Mouse (Mus musculus) cerebellum, adult 18-20 months (tissue): ENCODE results near the gene Tnp2.
A peak's percentile ranks its signal among the peaks of the same experiment; 100 is the strongest.

ENCODE experiments used
- DNase-seq, 2 experiments: peaks; one replicate each; pipeline ENCODE4 v3.0.0; 2021

Gene Tnp2

DNA sequence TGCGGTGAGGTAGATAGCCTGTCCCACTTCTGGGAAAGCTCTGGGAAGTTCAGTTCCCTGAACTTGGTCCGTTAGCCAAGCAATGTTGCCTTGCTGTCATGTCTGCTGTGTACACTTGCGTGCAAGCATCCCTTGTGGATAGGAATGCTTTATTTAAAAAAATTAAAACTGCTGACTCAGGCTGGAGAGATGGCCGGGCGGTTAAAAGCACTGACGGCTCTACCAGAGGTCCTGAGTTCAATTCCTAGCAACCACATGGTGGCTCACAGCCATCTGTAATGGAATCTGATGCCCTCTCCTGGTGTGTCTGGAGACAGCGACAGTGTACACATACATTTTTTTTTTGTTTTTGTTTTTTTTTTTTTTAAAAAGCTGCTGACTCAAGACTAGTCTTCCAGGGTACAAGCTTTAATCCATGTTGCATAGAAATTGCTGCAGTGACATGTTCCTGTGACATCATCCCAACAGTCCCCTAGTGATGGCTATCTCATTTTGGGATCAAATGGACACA lies 857 bp downstream of the Tnp2 start:
- no peak for DNase-seq

DNA sequence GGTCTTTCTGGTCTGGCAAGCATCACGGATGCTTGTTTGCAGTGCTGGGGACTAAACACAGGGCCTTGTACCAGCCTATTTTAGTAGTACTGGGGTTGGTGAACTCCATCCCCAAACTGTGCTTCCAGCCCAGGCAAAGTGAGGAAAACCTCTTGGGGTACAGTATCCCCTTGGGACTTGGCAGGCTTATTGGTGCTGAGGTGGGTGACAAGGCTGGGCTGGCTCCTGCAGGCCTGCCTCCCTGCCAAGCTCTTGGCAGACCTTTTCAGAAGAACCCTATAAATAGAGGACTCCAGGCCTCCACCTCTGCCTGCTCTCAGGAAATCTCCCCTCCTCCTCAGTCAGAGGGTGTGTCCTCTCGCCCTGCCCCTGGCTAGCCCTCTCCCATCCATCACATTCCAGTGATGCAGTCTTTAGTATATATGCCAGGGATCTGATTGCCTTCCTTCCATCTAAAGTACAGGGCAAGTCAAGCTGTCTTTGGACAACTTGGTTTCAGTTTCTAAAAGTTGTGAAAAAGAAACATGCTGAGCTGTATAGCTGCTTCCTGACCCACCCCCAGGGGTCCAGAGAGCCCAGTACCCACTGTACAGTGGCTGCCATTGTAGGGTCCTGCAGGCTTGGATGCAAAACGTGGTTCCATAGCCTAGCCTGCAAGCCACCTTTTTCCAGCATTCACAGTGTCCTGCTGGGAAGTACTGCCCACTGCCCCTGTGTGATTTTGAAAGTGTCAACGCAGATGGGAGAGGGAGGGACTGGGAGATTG lies 1.5 kb downstream of the Tnp2 start:
- DNase-seq = no peak

DNA sequence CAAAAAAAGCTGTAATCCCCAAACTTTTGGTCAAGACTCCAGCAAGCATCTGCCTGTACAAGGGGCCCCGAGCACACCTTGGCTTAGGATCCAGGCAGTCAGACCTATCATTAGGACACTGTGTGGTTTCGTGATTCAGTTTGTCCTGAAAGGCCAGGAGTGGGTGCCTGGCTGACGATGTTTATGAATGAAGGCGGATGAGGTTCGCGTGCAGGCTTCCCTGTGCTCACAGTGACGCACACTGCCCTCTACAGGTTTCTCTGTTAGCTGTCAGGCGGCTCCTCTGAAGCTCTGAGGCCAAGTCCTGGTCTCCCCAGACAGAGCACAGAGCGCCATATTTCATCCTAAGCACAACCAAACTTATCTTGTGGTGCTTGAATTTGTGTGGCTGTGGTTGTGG lies 2.2 kb downstream of the Tnp2 start:
- DNase-seq = peak; percentile 84 to 91

DNA sequence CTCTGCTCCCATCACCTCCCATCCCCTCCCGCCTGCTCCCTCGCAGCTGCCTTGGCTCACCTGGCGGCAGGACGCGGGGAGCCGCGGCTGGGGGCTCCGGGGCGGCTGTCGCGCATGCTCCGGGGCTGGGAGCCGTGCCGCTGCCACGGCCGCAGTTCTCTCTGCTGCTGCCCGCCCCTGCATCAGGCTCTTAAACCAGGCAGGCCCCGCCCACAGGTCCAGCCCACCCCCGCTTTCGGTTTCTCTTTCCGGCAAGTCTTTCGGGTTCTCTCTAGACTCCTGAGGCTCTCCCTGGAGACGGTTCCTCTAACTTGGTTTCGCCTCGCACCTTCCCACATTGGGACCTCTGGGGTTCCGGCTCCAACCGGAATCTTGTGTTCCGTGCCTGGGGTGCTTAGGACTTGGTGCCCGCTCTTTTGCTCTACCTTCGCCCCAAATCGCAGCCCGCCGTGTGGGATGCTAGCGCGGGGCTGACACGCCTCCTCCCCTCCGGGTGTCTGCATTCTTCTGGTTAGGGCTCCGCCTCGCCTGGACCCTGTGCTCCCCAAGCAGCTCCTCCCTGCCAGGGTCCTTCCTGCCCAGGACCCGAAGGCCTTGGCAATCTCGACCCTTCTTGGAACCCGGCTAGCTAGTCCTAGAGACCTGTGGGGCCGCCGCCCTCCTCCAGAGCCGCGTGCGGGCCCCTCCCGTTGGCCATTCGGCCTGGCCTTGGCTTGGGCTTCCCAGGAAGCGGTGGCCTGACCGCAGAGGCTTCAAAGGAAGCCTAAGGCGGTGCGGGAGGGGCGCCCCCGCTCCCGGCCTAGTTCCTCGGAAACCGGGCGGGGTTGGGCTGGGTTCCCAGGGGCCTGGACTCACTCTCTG lies 2.9 kb downstream of the Tnp2 start, which contains the start of gene Socs1:
Gene Socs1, minus strand, starts transcription at position 166 of the 861 bp plus-strand sequence.
- DNase-seq = peak; percentile 71 to 73

DNA sequence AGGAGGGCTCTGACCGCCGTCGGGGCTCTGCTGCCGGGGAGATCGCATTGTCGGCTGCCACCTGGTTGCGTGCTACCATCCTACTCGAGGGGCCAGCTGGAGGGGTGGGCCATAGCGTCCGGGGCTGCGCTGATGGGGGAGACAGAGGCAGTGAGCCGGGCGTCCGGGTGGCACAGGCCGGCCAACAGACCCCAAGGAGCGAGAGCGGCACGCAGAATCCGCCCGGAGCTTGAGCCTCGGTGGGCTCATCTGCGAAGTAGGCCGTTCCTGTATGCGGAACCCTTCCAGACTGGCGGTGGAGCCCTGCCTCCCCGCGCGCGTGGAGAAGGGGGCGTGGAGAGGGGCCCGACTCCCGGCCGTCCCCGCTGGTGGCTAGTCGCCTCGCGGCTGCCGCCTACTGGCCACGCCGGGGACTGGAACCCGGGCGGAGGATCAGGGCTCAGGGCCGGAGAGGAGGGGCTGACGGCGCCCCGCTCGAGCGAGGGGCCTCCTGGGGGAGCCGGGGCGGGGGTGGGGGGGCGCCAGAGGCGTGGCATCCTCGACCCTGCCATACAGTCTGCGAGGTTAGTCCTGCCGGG lies 3.6 kb downstream of the Tnp2 start:
- peak; percentile 85 to 91 for DNase-seq

DNA sequence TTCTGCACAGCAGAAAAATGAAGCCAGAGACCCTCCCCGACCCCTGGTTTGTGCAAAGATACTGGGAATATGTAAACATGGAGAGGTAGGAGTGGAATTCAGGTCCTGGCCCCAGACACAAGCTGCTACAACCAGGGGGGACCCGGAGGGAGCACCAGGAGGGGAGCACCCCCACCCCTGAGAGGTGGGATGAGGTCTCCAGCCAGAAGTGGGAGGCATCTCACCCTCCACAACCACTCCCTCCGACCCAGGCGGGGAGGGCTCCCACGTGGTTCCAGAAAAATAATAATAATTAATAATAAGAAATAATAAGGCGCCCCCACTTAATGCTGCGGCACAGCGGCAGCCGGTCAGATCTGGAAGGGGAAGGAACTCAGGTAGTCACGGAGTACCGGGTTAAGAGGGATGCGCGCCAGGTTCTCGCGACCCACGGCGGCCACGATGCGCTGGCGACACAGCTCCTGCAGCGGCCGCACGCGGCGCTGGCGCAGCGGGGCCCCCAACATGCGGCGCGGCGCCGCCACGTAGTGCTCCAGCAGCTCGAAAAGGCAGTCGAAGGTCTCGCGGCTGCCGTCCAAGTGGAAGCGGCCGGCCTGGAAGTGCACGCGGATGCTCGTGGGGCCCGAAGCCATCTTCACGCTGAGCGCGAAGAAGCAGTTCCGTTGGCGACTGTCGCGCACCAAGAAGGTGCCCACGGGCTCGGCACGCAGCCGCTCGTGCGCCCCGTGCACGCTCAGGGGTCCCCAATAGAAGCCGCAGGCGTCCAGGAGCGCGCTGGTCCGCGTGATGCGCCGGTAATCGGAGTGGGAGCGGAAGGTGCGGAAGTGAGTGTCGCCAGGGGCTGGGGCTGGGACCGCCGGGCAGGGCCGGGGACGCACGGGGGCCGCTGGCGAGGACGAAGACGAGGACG lies 4.3 kb downstream of the Tnp2 start:
- DNase-seq = peak; percentile 32 to 50

DNA sequence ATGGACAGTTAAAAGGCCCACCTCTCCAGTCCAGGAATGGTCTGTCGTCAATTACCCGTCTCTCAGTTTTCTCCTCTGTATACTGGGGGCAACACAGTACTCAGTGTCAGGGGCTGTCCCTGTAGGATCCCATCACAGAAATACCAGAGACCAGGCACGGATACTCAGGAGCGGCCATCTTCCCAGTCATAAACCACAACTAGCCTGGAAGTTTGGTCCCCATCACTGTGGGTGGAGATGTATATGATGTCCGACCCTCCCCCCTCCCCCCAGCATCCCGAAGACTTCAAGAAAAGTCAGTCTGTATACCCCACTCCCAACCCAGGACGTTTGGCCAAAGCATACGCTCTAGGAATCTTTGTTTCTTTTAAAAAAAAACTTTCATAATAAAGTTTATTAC lies 5.0 kb downstream of the Tnp2 start:
- DNase-seq = no peak

DNA sequence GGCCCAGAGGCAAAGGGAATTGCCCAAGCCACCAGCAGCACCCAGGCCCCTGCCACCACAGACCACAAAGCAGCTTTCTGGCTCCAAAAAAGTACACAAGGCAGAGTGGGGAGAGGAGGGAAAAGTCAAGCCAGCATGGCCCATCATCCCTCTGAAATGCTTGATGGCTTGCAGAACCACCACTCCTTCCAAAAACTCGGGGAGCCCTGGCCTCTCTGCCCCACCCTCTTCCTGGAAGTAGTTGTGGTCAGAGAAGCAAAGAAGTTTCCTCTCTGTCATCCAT lies 5.4 kb downstream of the Tnp2 start:
- no peak for DNase-seq

DNA sequence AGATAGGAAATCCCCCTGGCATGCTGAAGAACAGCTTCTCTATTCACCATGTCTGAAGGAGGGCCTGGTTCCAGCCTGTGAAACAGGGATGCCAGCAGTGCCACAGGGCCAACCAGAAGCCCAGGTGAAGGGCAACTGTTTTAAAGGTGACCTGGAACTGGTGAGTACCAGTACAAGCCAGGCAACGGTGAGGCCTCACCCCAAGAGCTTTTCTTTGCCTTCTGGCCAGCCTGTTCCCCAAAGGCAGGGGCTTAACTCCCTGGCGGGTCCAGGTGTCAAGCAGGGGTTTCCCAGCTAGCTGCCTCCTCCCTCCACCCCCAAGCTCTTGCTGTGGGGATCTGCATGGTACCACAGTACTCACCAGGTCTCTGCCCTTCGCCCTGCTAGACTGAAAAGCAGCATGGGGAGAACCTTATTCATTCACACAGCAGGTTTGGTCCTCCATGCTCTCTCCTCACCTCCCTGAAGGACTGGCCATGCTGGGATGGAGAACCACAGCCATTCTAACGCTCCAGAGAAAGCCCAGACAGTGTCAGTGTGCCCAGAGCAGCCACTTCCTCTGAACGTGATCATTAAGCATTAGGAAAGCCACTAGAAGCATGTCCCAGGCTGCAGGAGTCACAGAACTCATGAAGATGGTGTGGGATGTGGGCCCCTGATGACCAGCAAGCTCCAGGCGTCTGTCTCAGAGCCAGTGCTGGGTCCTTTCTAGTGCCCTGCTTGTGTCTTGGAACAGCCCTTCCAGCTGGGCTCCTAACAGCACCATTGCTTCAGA lies 5.9 kb downstream of the Tnp2 start:
- DNase-seq = no peak

DNA sequence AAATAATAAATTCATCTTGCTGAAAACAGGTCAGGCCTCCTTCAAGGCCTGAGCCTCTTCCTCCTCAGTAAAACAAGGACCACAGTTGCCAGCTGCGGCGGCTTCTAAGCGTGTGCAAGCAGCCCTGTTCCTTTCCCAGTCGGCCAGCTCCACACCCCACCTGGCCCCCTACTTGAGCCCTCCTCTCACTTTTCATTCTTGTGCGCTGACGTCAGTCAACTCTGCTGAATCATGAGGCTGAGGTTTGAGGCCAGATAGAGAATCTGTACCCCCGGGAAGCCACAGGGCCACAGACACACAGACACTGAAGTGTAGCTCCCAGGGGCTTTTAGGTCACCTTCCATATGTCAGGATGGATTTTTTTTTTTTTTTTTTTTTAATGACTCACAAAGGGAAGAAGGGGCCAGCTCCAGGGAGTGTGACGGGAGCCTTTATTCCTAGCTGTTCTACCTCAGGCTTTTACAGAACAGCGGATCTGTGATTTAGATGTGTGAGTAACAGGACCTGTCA lies 6.5 kb downstream of the Tnp2 start:
- DNase-seq = no peak

DNA sequence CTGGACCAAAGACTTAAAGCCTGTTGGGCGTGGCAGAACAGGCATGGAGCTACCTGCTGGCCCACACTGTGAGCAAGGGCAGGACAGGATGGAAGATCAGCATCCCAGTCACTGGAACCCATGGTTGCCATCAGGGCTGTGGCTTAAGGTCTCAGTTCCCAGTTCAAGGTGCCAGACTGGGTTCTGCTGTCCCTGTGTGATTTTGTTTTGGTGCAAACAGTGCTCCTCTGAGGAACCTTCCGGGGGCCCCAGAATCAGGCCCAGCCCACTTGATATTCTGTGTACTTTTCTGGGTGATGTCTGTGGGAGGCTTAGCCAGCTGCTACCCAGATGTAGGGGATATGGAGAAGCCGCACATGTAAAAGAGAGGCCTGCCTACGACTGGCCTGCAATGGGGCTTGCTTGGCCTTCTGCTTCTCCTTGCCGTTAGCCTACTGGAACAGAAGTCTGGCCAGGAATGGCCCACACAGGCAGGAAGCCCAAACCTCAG lies 7.8 kb downstream of the Tnp2 start:
- no peak for DNase-seq

DNA sequence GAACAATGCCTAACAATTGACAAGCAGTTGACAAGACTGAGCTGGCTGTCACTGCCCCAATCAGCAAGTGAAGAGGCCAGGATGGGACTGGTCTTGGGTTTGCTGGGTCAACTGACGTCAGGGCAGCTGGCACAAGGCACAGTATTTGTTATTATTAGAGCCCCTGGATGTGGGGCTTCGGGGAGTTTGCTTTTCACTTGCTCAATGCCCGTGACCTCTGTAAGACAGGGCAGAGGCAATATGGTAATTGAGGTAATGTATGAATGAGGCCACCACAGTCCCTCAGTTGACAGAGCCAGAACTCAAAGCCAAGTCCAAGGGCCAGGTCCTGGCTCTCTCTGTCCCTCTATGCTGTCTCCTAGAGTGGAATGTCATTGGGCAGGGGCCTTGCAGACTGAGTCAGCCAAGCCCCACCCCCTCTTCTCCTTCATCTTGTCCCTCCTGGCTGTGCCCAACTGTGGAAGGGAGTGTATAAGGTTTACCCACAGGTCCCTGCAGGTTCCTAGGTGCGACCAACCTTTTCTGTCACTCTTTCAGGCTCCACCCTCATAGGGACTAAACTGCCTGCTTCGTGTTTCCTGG lies 10.8 kb downstream of the Tnp2 start:
- no peak for DNase-seq

DNA sequence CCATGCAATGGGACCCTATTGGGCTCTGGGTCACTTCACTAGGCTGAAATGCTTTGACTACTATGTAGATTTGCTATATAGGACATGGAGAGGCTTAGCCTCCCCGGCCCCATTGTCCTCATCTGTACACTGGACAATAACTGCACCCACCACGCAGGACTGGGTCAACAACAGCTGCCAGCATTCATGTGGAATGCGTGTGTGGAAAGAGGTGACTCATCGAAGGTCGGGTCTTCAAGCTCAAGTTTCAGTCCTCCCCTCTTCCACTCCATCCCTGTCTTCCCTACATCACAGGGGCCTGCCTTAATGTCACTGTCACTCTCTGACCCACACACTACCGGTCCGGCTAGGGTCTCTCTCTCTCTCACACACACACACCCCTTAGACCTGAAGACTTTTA lies 12.1 kb downstream of the Tnp2 start:
- no peak for DNase-seq

DNA sequence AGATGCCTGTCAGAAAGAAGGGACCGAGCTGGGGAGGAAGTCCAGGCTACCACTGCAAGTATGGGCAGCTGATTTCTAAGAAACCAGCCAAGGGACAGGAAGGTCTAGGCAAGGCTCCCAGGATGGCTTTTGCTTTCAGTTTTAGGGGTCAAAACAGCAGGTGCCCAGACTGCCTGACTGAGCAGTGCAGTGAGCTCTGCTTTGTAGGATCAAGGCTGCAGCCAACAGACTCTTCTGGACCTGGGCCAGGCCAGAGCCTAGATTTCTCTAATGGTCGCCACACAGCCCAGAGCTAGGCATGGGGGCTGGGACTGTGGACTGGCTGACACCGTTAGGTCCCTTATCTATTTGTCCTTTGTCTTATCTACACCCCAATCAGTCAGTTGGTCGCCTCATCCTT lies 13.7 kb downstream of the Tnp2 start:
- no peak for DNase-seq

DNA sequence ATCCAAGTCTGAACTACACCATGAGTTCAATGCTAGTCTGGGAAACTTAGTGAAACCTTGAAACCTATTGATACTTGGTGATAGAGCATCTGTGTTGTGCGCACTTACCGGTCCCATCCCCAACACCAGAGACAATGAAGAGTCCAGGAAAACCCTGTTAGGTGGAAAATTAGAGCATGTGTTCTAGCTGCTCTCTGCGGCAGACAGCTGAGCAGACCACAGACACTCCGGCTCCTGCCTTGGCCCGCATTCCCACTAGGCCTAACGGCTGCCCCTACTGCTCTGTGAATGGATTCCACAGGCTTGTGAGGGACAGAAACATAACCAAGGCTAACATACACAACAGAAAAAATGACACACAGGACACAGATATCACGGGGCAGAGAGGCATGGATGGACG lies 14.9 kb downstream of the Tnp2 start:
- DNase-seq = no peak

DNA sequence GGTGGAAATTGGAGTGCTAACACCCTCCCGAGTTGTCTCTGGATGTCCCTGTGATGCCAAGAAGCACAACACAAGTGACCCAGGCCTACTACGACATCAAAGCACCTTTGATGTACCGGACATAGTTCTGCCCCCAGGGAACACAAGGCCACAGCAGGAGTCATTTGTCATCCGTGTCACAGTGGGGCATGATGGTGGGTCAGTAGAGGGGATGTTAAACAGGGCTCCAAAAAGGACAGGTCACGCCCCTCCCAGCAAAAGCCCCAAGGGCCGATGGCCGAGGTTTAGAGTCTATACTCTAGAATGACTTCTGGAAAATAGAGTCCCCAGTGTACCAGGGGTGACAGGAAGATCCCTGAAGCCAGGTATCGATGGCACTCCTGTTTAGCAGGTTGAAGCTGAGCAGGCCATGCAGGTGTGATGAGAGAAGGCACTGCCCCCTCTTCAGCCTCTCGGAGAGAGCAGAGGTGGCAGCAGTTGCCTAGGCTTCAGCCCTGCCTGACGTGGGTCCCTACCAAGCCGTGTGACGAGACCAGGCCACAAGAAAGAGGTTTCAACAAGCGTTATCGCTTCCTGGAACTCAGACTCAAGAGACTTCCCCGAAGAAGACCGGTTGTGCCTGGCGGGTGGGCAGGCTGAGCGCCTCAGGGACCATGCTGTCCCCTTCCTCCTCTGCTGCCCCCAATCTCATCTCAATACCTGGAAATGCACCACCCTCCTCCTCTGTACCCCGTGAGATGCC lies 16.5 kb downstream of the Tnp2 start:
- DNase-seq = no peak

DNA sequence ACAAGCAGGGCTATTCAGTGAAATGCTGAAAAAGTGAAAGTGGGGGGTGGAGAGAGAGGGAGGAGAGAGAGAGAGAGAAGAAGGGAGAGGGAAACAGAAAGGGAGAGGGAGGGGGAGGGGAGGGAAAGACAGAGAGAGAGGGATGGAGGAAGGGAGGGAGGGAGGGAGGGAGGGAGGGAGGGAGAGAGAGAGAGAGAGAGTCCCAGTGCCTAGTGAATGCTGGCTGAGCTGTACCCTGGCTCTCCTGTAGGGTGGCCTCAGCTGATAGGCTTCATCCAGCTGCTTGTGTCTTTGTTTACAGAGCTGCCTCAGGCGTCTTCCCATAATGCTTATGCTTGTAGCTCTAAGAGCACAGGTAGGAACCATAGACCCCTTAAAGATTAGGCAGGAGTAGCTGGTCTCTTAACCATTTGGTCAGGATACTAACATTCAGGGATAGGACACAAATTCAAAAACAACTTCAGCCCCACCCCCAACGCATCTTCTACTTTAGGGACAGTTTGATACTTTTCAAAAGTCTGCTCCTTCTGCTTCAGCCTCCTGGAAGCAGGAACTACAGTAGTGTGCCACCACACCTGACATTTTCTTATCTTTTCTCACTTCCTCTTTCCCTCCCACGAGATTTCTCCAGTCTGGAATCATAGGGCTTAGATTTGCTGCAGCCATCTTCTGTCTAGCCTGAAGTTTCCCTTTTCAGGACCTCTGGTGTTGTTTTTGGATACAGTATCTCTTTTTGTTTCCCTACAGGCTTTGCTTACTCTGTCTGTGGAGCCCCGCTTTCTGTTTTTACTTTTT lies 17.7 kb downstream of the Tnp2 start:
- DNase-seq = no peak

DNA sequence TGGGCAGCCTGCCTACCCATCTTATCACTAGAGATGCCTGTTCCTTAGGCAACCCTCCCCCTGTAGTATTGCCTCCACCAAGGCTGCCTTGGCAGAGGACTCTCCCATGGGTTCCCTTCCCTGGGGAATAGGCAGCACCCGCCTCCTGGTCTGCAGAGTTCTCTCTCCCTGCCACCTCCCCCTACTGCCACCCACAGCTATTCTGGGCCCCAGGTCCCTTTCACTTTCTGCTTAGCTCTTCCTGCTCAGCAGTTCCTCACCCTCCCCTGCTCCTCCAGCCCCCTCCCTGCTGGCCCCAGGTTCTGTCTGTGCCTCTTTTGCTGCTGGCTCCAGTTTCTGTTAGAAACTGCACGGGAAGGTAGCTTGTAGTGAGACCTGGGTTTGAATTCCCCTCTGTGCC lies 18.8 kb downstream of the Tnp2 start:
- no peak for DNase-seq

DNA sequence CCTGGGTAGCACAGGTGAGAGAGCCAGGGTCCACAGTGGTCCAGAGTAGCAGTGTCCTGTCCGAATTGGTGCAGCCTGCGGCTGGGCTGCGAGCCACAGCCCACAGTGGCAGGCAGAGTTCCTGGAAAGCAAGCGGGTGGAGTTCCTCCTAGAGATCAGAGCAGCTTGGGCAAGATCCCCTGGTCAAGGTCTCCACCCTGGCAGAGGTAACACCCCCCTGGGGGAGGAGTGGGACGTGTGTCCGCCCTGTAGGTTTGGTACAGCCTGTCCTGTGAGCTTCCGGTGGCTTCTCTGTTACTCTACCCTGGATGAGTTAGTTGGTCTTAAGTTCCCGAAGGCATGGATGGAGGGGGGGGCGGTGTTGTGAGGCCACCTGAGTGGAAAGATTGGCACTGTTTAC lies 19.6 kb downstream of the Tnp2 start:
- DNase-seq = no peak

DNA sequence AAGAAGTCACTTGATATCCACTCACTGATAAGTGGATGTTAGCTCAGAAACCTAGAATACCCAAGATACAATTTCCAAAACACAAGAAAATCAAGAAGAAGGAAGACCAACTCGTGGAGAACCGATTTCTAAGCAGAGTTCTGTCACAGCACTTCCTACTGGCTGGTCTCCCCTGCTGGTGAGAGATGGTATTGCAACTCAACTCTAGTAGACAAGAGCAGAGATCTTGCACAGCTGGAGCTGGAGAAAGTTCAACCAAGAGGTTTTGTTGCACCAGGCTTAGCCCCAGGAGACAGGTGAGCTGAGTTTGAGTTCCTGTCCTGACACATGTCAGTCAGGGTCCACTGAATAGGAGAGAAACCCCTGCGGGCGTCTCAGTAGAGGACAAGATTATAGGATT lies 21.3 kb downstream of the Tnp2 start:
- DNase-seq = peak; percentile 73 to 78
